Mouse (Mus musculus): ENCODE data around the gene Ankrd27. TPM values are rescaled to one million over a fixed set of nuclear protein-coding genes. Genes with fewer than 3 reads are reported as not detected.
"Not testable (repeated sequence)": the region's sequence is repeated elsewhere in the genome, so short reads cannot be mapped to it uniquely, and the experiment has no call there.

Ankrd27 gene
- polyA plus RNA-seq, 2 experiments, result 47.6 to 50.8 TPM

- no peak overlapping the region for H3K4me2 ChIP-seq (replicated peaks; ENCODE audit: low read depth, low read length, severe bottlenecking)
- no peak overlapping the region for H3K27ac ChIP-seq (replicated peaks; ENCODE audit: low read depth, low read length)
- H3K9ac ChIP-seq (ENCODE audit: low read depth, low read length, severe bottlenecking), result no peak overlapping the region
- no peaks in the 10 kb centered on the region for H3K36me3 ChIP-seq (ENCODE audit: control insufficient read depth, insufficient read depth, low read length)
- no peaks in the 10 kb centered on the region for H3K27me3 ChIP-seq (ENCODE audit: control insufficient read depth, insufficient read depth, low read length)
- ATAC-seq (ENCODE audit: low FRiP score, low read depth), result no peak
- no peak for TF ChIP-seq POLR2A (IDR thresholded peaks at IDR 0.05; ENCODE audit: borderline replicate concordance, extremely low read depth, insufficient read depth, insufficient read length)
- H3K4me3 ChIP-seq (replicated peaks; ENCODE audit: low read length), result no peak overlapping the region
- peaks cover 7% of the 10 kb centered on the region; the same call in 1 of the 2 replicates for H3K4me1 ChIP-seq (ENCODE audit: control insufficient read depth, insufficient read depth, low read length)
- 47% methylated on average over 2 of the region's 2 CpGs for WGBS
- no peak for DNase-seq (ENCODE audit: low spot score)
- H3K9me3 ChIP-seq (ENCODE audit: control insufficient read depth, low read length), result no peaks in the 10 kb centered on the region
Measured at GRCm38 (mm10) chr7:35558681-35559080, 27.4 kb upstream of the Ankrd27 start.

GRCm38 (mm10) chr7:35559838-35560237 lies 26.2 kb upstream of the Ankrd27 start:
- Histone ChIP-seq H3K9me3 (ENCODE audit: control insufficient read depth, low read length) (no peaks in the 10 kb centered on the region), H3K9ac (ENCODE audit: low read depth, low read length, severe bottlenecking) (no peak overlapping the region), H3K27me3 (ENCODE audit: control insufficient read depth, insufficient read depth, low read length) (no peaks in the 10 kb centered on the region), H3K4me2 (replicated peaks; ENCODE audit: low read depth, low read length, severe bottlenecking) (no peak overlapping the region), H3K27ac (replicated peaks; ENCODE audit: low read depth, low read length) (no peak overlapping the region), H3K4me1 (ENCODE audit: control insufficient read depth, insufficient read depth, low read length) (0 out of 2 replicates have a peak, but pooled peaks cover 3% of the 10 kb centered on the region), H3K36me3 (ENCODE audit: control insufficient read depth, insufficient read depth, low read length) (no peaks in the 10 kb centered on the region), H3K4me3 (replicated peaks; ENCODE audit: low read length) (no peak overlapping the region)
- no peak for DNase-seq (ENCODE audit: low spot score)
- WGBS, result 89% methylated on average over 3 of the region's 3 CpGs
- no peak for TF ChIP-seq POLR2A (IDR thresholded peaks at IDR 0.05; ENCODE audit: borderline replicate concordance, extremely low read depth, insufficient read depth, insufficient read length)
- no peak for ATAC-seq (ENCODE audit: low FRiP score, low read depth)

- H3K9me3 ChIP-seq (ENCODE audit: control insufficient read depth, low read length), result no peaks in the 10 kb centered on the region
- H3K27ac ChIP-seq (replicated peaks; ENCODE audit: low read depth, low read length), result no peak overlapping the region
- TF ChIP-seq POLR2A (IDR thresholded peaks at IDR 0.05; ENCODE audit: borderline replicate concordance, extremely low read depth, insufficient read depth, insufficient read length), result no peak
- H3K27me3 ChIP-seq (ENCODE audit: control insufficient read depth, insufficient read depth, low read length), result no peaks in the 10 kb centered on the region
- H3K36me3 ChIP-seq (ENCODE audit: control insufficient read depth, insufficient read depth, low read length), result no peaks in the 10 kb centered on the region
- no peak overlapping the region for H3K4me3 ChIP-seq (replicated peaks; ENCODE audit: low read length)
- no peak overlapping the region for H3K4me2 ChIP-seq (replicated peaks; ENCODE audit: low read depth, low read length, severe bottlenecking)
- 65% methylated on average over 11 of the region's 11 CpGs for WGBS
- H3K9ac ChIP-seq (ENCODE audit: low read depth, low read length, severe bottlenecking), result no peak overlapping the region
- ATAC-seq (ENCODE audit: low FRiP score, low read depth) (no peak), DNase-seq (ENCODE audit: low spot score) (no peak)
- no peaks in the 10 kb centered on the region for H3K4me1 ChIP-seq (ENCODE audit: control insufficient read depth, insufficient read depth, low read length)
Measured at GRCm38 (mm10) chr7:35563071-35563470, 23.0 kb upstream of the Ankrd27 start.

DNA sequence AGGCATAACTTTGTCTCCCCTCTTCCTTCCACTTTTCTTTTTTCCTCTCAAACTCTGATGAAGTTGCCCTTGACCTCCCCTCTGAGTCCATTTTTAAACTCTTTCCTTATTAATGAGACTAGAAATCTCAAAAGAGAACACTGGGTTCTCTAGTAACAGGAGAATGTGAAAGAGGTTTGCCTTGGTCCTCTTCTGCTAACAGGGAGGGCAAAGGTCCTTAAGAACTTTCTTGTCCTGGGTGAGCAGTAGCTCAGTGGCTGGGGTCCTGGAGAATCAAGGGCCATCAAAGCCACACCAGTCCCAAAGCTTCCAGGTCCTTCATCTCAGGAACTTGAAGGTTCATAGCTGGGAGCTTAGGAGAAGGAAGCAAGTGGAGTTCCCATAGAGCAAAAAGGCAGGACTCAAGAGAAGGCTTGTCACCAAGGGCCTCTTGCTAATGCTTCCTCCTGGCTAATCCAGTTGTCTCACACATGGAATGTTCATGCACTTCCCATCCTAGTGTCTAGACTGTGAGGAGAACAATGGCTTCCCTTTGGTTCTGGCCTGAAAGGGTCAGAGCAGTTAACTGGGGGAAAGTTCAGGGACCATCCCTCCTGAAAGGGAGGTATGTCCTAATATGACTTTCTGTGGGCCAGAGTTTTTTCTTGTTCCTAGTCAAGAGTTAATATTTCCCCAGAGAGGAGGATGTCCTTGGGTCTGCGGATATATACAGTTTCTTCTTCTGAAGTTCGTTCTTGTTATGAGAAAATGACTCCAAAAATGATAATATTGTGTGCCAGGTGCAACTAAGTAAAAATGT lies 21.8 kb upstream of the Ankrd27 start:
- Histone ChIP-seq H3K4me1 (ENCODE audit: control insufficient read depth, insufficient read depth, low read length) (no peaks in the 10 kb centered on the region), H3K9ac (ENCODE audit: low read depth, low read length, severe bottlenecking) (no peak overlapping the region), H3K4me3 (replicated peaks; ENCODE audit: low read length) (no peak overlapping the region), H3K36me3 (ENCODE audit: control insufficient read depth, insufficient read depth, low read length) (no peaks in the 10 kb centered on the region), H3K4me2 (replicated peaks; ENCODE audit: low read depth, low read length, severe bottlenecking) (no peak overlapping the region), H3K9me3 (ENCODE audit: control insufficient read depth, low read length) (no peaks in the 10 kb centered on the region), H3K27me3 (ENCODE audit: control insufficient read depth, insufficient read depth, low read length) (no peaks in the 10 kb centered on the region), H3K27ac (replicated peaks; ENCODE audit: low read depth, low read length) (no peak overlapping the region)
- 86% methylated on average over 2 of the region's 2 CpGs for WGBS
- DNase-seq (ENCODE audit: low spot score) (no peak), ATAC-seq (ENCODE audit: low FRiP score, low read depth) (no peak)
- TF ChIP-seq POLR2A (IDR thresholded peaks at IDR 0.05; ENCODE audit: borderline replicate concordance, extremely low read depth, insufficient read depth, insufficient read length), result no peak

GRCm38 (mm10) chr7:35564872-35565271 lies 21.2 kb upstream of the Ankrd27 start:
- not testable (repeated sequence) for H3K27me3 ChIP-seq (ENCODE audit: control insufficient read depth, insufficient read depth, low read length); ATAC-seq (ENCODE audit: low FRiP score, low read depth); DNase-seq (ENCODE audit: low spot score); H3K27ac ChIP-seq (replicated peaks; ENCODE audit: low read depth, low read length); H3K4me1 ChIP-seq (ENCODE audit: control insufficient read depth, insufficient read depth, low read length); H3K4me2 ChIP-seq (replicated peaks; ENCODE audit: low read depth, low read length, severe bottlenecking); H3K9me3 ChIP-seq (ENCODE audit: control insufficient read depth, low read length); H3K9ac ChIP-seq (ENCODE audit: low read depth, low read length, severe bottlenecking); H3K4me3 ChIP-seq (replicated peaks; ENCODE audit: low read length); H3K36me3 ChIP-seq (ENCODE audit: control insufficient read depth, insufficient read depth, low read length)
- WGBS, result 83% methylated on average over 10 of the region's 10 CpGs

DNA sequence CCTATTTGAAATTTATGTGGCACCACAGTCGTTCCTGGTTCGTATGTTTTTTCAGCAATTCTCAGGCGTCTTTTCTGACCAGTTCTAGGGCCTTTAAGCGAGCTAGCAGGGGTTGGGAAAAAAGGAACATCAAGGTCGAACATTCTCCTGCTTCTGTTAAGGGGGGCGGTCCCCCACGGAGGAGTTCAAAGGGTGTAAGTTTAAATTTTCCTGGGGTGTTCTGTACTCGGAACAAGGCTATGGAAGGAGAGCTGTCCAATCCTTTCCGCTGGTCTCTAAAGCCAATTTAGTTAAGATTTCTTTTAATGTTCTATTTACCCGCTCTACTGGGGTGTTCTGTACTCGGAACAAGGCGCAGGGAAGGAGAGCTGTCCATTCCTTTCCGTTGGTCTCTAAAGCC lies 20.1 kb upstream of the Ankrd27 start:
- not testable (repeated sequence) for H3K4me3 ChIP-seq (replicated peaks; ENCODE audit: low read length); H3K27me3 ChIP-seq (ENCODE audit: control insufficient read depth, insufficient read depth, low read length); DNase-seq (ENCODE audit: low spot score); H3K4me1 ChIP-seq (ENCODE audit: control insufficient read depth, insufficient read depth, low read length); H3K27ac ChIP-seq (replicated peaks; ENCODE audit: low read depth, low read length); ATAC-seq (ENCODE audit: low FRiP score, low read depth); H3K9ac ChIP-seq (ENCODE audit: low read depth, low read length, severe bottlenecking); H3K9me3 ChIP-seq (ENCODE audit: control insufficient read depth, low read length); H3K4me2 ChIP-seq (replicated peaks; ENCODE audit: low read depth, low read length, severe bottlenecking); H3K36me3 ChIP-seq (ENCODE audit: control insufficient read depth, insufficient read depth, low read length)
- WGBS, result 77% methylated on average over 13 of the region's 13 CpGs

DNA sequence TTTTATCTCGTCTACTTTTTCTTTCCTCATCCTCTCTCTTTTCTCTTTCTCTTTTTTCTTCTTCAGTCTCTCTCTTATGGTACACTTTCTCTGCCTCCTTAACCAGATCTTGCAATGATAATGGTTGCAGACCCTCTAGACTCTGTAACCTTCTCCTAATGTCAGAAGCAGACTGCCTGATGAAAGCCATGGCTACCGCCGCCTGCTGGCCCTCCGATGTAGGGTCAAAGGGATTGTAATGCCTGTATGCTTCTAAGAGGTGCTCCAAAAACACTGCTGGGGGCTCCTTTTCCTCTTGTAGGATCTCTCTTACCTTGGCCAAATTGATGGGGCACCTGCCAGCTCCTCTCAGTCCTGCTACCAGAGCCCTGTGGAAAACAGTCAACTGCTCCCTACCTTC lies 16.3 kb upstream of the Ankrd27 start:
- not testable (repeated sequence) for H3K9me3 ChIP-seq (ENCODE audit: control insufficient read depth, low read length); H3K4me3 ChIP-seq (replicated peaks; ENCODE audit: low read length); H3K4me2 ChIP-seq (replicated peaks; ENCODE audit: low read depth, low read length, severe bottlenecking); DNase-seq (ENCODE audit: low spot score); H3K4me1 ChIP-seq (ENCODE audit: control insufficient read depth, insufficient read depth, low read length); H3K36me3 ChIP-seq (ENCODE audit: control insufficient read depth, insufficient read depth, low read length); H3K9ac ChIP-seq (ENCODE audit: low read depth, low read length, severe bottlenecking); H3K27me3 ChIP-seq (ENCODE audit: control insufficient read depth, insufficient read depth, low read length); H3K27ac ChIP-seq (replicated peaks; ENCODE audit: low read depth, low read length); ATAC-seq (ENCODE audit: low FRiP score, low read depth)
- WGBS, result 87% methylated on average over 4 of the region's 4 CpGs

DNA sequence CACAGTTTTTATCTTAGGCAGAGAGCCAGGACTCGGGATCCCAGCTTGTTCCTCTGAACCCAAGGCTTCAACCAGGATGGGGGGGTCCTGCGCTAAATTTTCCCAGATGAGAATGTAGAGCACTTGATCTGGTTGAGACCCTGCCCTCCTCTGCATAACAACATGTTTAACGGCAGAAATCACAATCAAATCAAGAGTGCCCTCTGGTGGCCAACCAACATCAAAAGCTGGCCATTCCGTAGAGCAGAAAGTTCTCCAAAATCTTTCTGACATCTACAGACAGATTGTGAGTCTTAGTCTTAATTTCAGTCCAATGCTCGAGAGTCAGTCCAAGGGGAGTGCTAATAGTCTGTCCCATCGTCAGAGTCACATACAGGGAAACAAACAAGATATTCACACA lies 15.2 kb upstream of the Ankrd27 start:
- not testable (repeated sequence) for ATAC-seq (ENCODE audit: low FRiP score, low read depth)

More for the DNA sequence above, 15.2 kb upstream of the Ankrd27 start:
- not testable (repeated sequence) for H3K9me3 ChIP-seq (ENCODE audit: control insufficient read depth, low read length); H3K36me3 ChIP-seq (ENCODE audit: control insufficient read depth, insufficient read depth, low read length); H3K27ac ChIP-seq (replicated peaks; ENCODE audit: low read depth, low read length); H3K4me2 ChIP-seq (replicated peaks; ENCODE audit: low read depth, low read length, severe bottlenecking); DNase-seq (ENCODE audit: low spot score); H3K4me3 ChIP-seq (replicated peaks; ENCODE audit: low read length); H3K27me3 ChIP-seq (ENCODE audit: control insufficient read depth, insufficient read depth, low read length); H3K4me1 ChIP-seq (ENCODE audit: control insufficient read depth, insufficient read depth, low read length); H3K9ac ChIP-seq (ENCODE audit: low read depth, low read length, severe bottlenecking)
- WGBS, result 30% methylated on average over 6 of the region's 6 CpGs

Measured in limb, embryonic 14.5 days (tissue).